Mouse (Mus musculus) common myeloid progenitor, adult 5-6 weeks (primary cell): ENCODE measurements at regions not wholly inside any gene's neighbourhood (a gene's known extent, or its start where the extent isn't known, plus 50 kb on each side); places are given as distances from the start of the nearest gene placed in this dataset.
A peak's percentile ranks its signal among the peaks of the same experiment; 100 is the strongest.

ENCODE experiments used
- ATAC-seq: replicated peaks from 2 replicates; pipeline ENCODE4 v1.8.0; 2016; ENCODE audit warnings: low read depth, mild to moderate bottlenecking, moderate TSS enrichment, inconsistent platforms; ENCODE audit not compliant: poor library complexity, severe bottlenecking

DNA sequence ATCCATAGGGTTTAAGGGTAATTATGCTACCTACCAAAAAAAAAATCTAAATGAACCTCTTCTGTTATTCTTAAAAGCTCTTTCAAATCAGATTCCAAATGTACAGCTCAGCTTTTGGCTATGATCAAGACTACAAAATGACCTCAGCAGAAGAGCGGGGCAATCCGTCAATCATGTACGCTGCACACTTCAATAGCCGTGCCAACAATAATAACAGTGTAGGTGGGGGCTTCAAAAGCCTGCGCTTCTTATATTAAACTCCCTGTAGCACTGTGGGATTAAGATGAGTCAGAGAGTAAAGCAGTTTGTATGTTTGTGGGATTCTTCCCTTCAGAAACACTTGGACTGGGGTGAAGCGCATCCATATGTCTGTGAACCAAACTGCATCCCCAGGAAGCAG is 210.5 kb downstream of the Wdr11 start:
- ATAC-seq, result no peak

DNA sequence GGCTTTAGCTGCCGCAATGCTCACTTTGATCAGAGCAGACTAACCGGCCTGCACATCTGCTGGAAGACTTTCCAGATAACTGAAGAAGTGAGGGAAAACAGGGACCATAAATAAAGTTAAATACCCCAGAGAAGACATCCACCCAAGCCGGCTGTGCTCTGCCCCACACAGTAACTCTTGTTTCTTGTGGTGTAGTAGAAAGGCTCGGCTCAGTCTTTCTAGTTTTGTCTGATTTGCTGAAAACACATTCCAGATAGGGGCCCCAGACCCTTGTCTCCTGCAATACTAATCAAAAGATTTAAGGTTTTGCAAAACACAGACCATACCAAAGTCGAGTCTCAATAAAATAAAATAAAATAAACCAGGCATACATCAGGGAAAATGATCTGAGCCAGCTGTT is 213.7 kb downstream of the Wdr11 start:
- no peak for ATAC-seq

DNA sequence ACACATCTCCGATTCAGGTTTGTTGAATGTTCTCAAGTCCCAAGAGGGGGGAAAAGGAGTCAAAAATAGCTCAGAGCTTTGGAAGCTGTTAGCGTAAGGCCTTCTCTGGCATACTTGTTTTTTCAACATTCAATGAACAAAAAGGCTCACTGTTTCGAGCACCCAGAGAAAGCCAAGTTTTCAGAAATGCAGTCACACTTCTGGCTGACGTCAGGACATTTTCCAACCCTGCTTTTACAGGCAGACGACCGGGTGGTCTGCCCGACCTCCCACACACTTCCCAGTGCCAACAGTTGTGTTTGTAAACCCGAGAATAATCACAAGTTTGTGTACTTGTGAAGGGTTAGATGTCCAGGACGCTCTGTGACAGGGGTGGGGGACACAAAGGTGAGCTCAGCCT is 218.5 kb downstream of the Wdr11 start:
- ATAC-seq, result no peak

DNA sequence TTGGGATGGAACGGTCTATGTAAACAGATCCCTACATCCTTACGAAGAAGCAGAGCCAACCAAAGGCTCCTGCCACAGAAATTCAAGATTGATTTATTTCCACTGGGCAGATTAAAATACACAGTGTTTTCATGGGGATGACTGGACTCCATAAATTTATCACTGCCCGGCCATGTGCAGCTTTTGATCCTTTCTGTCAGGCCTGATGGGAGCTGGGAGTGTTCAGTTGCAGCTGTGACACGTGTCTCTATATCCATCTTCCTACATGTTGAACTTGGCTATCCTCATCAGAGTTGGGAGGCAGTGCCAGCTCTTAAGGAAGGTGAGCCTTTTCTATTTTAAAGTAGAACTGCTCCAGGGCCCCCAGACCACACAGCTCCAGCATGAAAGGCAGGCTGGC is 218.9 kb downstream of the Wdr11 start:
- ATAC-seq, result no peak

DNA sequence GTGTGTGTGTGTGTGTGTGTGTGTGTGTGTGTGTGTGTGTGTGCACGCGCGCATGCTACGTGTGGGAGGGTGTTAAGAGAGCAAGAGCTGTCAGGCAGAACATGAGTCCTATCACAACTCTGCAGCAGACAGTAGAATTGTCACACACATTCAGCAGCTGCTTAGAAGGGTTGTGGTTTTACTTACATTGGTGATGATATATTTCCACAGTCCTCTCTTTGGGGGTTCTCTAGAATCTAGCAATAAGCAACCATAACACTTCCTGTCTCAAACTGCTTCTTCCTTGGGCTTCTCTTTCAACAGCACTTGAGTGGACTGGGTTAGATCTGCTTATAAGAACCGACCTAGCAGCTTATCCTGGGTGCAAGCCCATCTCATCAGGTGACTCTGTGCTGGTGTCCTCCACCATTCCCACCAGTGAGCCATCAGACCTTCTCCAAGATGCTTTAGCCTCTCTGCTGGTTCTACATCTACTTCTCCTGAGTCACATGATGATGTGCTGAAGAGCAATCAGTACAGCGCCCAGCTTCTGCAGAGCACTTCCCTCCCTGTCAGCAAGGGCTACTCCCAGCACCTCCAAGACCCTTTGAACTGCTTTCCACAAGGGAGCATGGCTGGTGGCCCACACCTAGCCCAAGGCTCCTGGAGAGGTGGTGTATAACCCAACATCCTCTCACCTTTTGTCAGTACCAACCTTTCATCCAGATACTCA is 222.6 kb downstream of the Wdr11 start:
- peak; percentile 76 for ATAC-seq

DNA sequence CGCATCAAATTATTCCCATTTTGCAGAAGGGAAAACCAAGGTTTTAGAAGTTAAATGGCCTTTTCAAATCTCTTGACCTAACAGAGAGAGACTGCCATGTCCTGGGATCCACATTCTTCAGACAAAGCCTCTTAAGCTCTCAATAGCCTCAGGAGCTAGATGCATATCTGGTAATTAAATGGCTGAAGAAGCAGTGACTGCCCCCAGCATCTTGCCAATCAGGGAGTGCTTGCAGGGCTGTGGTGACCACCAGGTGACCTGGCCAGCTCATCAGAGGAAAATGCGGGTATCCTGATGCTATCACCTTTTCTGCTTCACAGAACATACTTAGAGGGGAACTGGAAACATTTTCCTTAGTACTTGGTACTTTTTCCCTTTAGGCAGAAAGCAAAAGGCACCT is 227.2 kb downstream of the Wdr11 start:
- no peak for ATAC-seq

DNA sequence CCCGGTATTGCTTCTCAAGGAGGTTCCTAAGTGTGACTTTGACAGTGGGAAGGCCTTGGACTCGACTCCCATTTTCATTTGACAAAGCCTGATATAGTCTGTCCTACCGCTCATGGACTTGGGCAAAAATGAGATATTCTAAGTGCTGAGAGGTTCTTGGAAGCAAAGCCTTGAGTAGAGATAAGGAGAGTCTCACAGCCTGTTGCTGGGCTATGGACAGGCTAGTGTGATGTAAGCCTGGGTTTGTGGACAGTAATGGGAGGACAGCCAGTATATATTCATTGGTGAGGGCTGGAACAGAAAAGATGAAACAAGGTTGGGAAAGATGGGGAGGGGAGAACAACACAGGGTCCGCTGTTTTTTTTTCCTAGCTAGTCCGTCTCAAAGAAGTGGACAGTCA is 228.0 kb downstream of the Wdr11 start:
- no peak for ATAC-seq

DNA sequence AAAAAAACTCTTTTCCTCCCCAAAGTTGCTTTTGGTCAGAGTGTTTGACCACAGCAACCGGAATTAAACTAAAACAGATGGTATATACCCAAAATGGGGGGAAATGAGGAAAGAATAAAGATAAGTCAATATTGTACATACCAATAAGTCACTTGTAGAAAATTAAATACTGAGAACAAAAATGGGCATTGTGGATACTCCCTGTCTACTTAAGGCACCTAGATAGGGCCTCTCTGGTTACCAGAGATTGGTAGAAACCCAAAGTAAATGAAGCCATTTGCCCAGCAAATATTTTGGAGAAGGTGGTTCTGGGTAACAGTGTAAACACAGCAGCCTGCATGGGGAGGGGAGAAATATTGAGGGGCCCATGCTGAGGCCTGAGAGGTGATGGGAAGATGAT is 237.3 kb downstream of the Wdr11 start:
- ATAC-seq, result no peak

DNA sequence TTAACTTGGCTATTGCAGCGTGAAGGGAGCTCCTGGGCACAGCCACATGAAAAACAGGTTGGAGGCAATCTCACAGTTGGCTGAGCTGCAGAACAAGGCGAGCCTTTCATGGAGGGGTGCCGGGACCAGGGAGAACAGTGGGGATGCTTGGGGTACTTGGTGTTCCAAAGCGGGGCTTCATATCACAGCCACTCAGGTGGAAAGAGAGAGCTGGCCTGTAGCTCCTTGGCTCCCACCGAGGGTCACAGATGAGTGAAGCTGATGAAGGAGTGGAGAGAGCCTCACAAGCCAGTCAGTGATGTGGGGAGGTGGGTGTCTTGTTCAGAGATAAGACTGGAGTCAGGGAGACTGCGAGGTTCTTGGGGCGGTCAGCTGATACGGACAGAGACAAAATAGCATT is 241.2 kb downstream of the Wdr11 start:
- ATAC-seq, result no peak

DNA sequence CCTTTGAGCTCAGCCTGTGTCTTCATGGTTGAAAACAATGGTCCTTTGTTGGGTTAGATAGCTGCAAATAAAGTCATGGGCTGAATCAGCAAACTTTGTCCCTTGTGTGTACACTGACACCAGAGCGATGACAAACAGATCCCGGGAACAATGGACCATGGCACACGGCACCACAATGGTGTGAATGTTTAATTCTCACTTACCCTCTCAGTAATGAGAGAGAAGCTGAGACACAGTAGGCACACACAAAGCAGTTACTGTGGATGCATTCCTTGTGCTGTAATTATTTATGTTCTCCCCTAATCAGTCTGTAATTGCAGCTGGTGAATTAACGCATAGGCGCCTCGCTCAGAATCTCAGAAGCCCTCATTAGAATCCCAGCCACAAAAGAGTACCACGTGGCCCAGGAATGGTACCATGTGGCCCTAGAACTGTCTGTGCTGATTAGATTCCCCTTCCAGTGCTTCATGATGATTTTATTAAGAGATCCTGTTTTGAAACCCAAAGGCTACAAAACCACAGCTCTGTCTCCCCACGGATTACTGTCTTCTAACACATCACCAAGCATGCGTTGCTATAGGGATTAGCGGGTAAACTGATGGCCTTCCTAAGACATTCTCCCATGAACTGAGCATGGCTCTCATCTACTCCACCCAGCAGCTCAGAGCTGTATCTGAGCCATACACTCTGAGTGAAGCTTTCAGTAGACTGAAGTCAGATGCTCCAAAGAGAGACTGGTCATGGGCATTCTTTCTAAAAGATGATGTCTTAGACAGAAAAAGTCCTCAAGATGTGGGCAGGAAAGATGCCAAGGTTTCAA is 250.8 kb downstream of the Wdr11 start:
- no peak for ATAC-seq

DNA sequence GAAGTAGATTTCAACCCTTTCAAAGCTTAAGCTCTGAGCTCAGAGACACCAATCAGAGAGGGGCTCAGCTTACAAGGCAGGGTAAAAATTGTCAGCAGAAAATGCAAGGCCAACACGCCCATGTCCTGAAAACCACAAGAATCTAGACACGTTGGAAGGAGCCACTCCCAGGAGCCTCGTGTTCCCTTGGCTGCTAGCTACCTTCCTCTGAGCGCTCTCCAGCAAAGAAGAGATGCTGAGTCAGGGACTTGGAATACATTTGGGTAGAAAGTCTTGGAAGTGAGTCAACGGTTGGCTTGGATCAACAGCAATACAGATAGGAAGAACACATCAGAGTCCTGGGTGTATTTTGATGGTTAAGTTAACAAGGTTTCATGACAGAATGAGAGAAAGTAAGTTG is 255.5 kb downstream of the Wdr11 start:
- no peak for ATAC-seq

DNA sequence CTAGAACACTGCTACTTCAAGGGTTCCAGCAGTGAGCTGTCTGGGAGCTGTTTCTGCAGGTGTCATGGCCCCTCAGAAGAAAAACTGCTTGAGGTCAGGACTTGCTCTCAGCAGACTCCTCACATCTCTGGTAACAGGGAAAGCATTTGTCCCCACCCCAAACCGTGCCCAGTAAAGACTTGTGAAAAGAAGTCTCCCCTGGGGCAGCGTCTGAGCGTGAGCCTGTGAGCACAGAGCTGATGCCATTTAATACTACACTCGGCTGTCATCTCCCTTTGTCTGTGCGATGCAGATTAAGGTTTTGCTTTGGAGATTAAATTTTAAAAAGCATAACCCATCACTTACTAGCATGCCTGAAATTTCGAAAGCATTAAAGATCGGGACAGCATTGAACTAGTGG is 261.9 kb downstream of the Wdr11 start:
- ATAC-seq, result no peak

DNA sequence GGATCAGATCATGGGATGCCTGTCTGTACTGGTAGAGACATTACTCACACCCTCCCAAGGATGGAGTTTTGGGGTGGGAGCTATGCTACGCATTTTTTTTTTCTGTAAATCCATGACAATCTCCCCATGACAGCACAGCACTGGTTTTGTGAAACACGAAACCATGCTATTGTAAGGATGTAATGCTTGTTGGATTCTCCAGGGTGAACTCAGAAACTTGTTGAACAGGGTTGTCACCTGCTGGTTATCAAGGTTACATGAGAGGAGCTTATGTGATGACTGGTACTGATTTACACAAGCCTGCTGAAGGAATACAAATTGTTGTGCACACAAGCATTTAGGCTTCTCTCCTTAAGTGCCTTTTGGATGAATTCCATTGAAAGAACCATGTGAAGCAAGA is 263.3 kb downstream of the Wdr11 start:
- no peak for ATAC-seq

DNA sequence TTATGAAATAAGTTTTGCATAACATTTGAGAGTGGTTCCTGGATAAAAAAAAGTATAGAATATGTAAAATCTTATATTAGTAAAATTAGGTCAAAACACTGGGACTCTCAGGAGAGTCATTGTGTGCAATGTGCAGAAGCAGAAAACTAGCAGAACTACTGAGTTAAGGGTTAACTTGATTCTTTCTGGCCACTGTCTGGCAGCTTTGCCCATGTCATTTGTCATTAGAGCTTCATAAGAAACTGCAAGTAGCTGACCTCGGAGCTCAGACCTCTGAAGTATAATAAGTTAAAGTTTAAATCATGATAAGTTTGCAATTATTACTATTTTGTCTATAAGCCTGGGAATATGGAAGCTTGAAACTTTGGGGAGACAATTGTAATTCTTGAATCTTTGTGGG is 271.3 kb downstream of the Wdr11 start:
- ATAC-seq, result no peak

DNA sequence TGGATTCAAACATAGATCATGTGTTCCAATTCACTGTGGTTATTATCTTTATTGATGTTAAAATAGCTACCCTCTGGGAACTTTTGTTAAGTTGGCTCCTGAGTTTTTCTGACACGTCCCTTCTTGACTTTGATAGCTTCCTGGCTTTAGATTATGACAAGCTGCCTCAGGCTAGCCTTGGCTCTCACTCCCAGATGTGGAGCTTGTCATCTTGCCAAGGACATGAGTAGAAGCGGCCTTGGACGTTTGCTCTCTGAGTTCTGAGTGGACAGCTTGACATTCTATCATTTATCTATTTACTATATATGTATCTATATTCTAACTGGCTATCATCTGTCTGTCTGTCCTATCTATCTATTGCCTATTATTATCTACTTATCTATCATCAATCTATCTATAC is 273.9 kb downstream of the Wdr11 start:
- ATAC-seq, result no peak

DNA sequence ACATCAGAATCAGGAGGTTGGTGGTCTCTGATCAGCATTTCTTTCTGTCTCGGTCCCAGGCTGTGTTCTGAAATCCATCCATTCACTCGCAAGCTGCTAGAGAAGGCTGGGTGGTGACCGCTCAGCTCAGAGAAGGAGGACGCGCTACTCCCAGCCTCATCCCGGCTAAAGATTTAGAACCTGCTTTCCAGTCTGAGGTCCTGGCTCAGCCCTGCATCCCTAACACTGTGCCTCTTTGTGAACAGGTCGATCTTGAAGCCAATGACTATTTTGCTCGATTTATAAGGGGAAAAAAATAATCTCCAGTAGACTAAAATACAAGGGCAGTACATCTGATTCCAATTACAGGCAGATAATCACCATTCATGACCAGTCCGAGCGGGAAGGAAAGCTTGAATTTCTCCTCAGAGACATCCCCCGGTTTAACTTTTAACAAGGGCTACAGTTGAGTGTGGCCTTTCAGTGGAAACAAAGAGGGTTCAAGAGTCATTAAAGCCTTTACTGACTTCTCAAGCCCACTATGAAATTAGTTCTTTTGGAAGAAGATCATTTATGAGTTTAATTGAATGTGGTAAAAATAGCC is 280.6 kb downstream of the Wdr11 start:
- ATAC-seq, result no peak

DNA sequence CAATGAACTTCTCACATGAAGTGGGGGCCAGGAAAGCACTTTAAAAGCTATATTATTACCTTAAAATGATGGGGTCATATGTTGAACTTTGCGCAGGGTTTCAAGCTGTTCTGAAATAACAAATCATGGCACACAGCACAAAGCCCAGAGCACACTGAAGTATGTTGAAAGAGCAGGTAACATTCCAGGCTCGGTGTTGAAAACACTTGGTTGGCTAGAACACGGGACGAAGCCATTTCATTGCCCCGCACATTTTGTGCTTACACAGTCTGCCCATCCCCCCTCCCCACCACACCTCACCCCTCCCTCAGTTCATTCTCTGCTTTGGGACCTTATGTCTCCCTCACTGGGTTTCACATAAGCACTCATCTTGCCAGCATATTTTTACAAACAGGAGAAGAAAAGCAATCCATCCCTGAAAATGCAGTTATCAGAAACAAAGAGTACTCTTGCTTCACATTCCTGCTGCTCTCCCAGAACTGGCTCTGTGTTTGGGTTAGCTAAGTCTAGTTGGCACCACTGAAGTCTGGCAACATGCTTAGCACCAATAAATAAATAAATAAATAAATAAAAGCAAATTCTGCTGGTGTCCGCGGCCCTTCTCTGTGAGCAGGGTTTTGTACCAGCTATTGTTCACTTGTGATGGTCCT is 284.7 kb downstream of the Wdr11 start:
- no peak for ATAC-seq

DNA sequence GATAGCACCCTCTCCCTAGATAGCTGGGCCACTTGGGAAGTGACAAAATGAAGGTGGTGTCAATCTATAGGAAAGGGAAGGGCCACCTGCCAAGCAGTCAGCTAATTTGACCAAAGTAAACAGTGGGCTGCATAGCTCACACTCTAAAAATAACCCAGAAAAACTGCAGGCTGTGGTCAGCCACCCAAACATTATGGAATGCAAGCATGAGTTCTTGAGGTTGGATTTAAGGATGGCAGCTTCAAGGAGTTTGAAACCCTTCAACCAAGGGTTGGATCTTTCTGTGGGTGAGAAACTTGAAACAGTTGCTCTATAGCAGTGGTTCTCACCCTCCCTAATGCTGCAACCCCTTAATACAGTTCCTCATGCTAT is 285.2 kb downstream of the Wdr11 start:
- no peak for ATAC-seq

DNA sequence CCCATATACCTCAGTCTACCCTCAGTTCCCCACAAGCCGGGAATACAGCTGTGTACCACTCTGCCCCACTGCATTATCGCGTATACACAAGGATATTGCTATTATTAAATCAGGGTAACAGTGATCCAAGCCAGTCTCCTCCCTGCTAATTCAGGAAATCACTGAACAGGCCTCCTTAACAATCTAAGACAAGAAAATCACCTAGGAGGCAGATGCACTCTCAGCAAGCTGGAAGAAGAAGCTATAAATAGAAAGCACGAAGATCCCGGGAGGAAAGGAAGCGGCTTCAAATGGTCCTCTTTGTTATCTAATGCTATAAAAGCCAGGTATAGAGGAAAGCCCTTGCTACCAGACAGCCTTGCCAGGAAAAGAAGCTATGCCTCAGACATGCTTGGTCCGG is 304.6 kb downstream of the Wdr11 start:
- ATAC-seq, result no peak

DNA sequence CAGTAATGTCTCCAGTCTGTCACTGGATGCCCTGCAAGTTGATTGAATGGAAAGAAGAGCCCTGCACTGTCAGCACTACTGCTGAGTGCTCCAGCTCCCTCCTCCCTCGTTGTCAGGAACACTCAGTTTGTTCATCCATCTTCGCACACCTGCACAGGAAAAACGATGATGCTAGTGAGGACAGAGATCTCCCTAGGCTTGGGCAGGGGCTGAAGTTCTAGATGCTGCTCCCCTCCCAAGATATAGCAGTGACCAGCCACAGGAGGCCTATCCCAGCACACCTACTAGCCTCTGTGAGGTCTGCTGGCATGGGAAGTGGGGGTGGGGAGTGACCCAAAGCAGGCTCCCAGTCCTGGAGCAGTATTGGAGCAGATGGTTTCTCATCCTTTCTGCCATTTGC is 305.8 kb downstream of the Wdr11 start:
- ATAC-seq, result no peak

DNA sequence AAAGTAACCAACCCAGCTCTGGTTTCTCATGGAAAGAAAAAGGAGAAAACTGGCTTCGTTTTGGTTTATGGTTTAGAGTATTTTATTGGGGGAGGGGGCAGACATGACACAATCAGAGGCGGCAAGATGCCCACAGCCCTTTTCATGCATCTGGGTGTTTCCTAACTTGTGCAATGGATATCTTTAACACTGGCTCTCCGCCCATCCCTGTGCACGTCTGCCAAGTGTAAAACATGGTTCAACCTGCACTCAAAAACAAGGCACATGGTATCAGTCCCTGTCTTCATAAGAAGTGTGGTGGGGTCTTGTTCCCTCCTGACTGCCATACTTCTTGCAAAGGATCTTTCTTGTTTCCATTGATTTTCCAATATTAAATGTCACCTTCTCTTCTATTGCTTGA is 310.6 kb downstream of the Wdr11 start:
- ATAC-seq, result no peak
